Mouse (Mus musculus) mesoderm, embryonic 11.5 days (tissue): ENCODE results near the gene Sema5b.

ENCODE experiments used
- DNase-seq: peaks from one replicate; pipeline ENCODE4 v3.0.0-alpha.2; 2012; ENCODE audit warnings: low read depth, low spot score

Sema5b gene

GRCm38 (mm10) chr16:35630470-35631183 is 89.7 kb downstream of the Sema5b start:
- DNase-seq: no peak

GRCm38 (mm10) chr16:35633058-35633457 is 92.1 kb downstream of the Sema5b start:
- DNase-seq: no peak

GRCm38 (mm10) chr16:35634971-35635370 is 94.0 kb downstream of the Sema5b start:
- no peak for DNase-seq

GRCm38 (mm10) chr16:35639505-35639904 is 98.6 kb downstream of the Sema5b start:
- no peak for DNase-seq

GRCm38 (mm10) chr16:35648862-35649261 is 107.9 kb downstream of the Sema5b start:
- no peak for DNase-seq

GRCm38 (mm10) chr16:35652206-35652605 is 111.3 kb downstream of the Sema5b start:
- DNase-seq: no peak

GRCm38 (mm10) chr16:35652706-35653105 is 111.8 kb downstream of the Sema5b start:
- DNase-seq: no peak

GRCm38 (mm10) chr16:35653951-35654350 is 113.0 kb downstream of the Sema5b start:
- no peak for DNase-seq

- no peak for DNase-seq
Observed at GRCm38 (mm10) chr16:35660222-35660621, 119.3 kb downstream of the Sema5b start.

GRCm38 (mm10) chr16:35663831-35664414 is 123.0 kb downstream of the Sema5b start:
- no peak for DNase-seq

- no peak for DNase-seq
Observed at GRCm38 (mm10) chr16:35664847-35665246, 123.9 kb downstream of the Sema5b start.

- DNase-seq: no peak
Observed at GRCm38 (mm10) chr16:35677511-35678113, 136.7 kb downstream of the Sema5b start.

GRCm38 (mm10) chr16:35678476-35678875 is 137.5 kb downstream of the Sema5b start:
- no peak for DNase-seq

GRCm38 (mm10) chr16:35681327-35682108 is 140.6 kb downstream of the Sema5b start:
- DNase-seq: peak; percentile 57

- no peak for DNase-seq
Observed at GRCm38 (mm10) chr16:35685027-35685426, 144.1 kb downstream of the Sema5b start.

GRCm38 (mm10) chr16:35686491-35686890 is 145.5 kb downstream of the Sema5b start:
- no peak for DNase-seq

- DNase-seq: no peak
Observed at GRCm38 (mm10) chr16:35691606-35692005, 150.7 kb downstream of the Sema5b start.

GRCm38 (mm10) chr16:35694250-35694846 is 153.4 kb downstream of the Sema5b start:
- DNase-seq: no peak

- no peak for DNase-seq
Observed at GRCm38 (mm10) chr16:35696103-35696502, 155.2 kb downstream of the Sema5b start.

- no peak for DNase-seq
Observed at GRCm38 (mm10) chr16:35701823-35702222, 160.9 kb downstream of the Sema5b start.

GRCm38 (mm10) chr16:35703763-35704679 is 163.1 kb downstream of the Sema5b start:
- DNase-seq: peak; percentile 30
